Mouse (Mus musculus) kidney, postnatal 14 days (tissue): ENCODE measurements at regions not wholly inside any gene's neighbourhood (a gene's known extent, or its start where the extent isn't known, plus 50 kb on each side); places are given as distances from the start of the nearest gene placed in this dataset.
A peak's percentile ranks its signal among the peaks of the same experiment; 100 is the strongest.

Experiments
- DNase-seq: peaks from one replicate; pipeline ENCODE4 v3.0.0; 2022; ENCODE audit warnings: mixed read lengths

DNA sequence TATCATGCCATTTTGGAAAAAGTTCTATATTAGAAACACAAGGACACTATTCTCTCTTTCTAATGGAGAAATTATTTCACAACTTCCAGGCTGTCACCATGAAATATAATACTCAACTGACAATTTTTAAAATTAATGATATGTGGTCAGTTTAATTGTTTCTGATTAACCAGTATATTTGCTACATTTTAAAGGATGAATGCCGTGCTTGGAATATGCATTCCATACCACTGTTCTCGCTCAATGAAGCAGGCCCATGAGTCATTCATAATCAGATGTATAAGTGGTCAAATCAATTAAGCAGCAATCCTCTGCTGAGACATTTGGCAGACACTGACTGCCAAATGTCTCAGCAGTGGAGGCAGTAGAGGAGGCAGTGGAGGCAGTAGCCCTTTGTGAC, 283.4 kb upstream of the Gpc5 start:
- DNase-seq = no peak

DNA sequence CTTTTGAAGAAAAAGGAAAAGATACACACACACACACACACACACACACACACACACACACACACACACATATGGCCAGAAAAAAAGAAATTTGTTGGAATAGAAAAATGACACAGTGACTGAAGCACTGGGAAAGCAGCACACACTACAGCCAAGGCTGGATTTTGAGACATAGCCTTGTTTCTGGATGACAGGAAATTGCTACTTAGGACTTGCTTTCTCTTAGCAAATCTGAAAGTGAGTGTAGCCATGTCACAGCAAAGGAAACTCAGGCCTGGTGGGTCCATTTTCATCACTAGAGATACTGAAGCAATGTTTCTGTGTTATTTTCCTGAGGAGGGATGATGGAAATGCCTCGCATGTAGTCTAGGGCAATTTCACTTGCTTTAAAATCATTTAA, 271.3 kb upstream of the Gpc5 start:
- no peak for DNase-seq

GRCm38 (mm10) chr14:114821098-114821594, 270.9 kb upstream of the Gpc5 start:
- no peak for DNase-seq

DNA sequence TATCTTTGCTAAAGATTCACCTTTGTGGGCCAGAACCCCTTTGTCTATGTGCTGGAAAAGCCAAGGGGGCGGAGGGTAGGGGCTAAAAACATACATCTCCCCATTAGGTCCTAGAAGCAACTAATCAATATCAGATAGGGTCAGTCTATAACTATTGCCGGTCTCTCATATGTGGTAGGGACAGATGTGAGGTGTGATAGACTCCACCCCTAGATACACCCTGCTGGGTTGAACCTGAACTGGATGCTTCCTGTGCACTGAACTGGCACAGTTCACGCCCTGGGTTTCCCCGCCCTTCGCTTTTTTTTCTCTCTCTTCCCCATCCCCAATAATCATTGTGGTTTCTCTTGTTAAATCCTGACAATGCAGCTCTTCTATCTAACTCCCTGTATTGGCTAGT, 270.3 kb upstream of the Gpc5 start:
- no peak for DNase-seq

GRCm38 (mm10) chr14:114826662-114827321, 265.2 kb upstream of the Gpc5 start:
- DNase-seq = no peak

GRCm38 (mm10) chr14:114829310-114829709, 262.7 kb upstream of the Gpc5 start:
- DNase-seq = no peak

DNA sequence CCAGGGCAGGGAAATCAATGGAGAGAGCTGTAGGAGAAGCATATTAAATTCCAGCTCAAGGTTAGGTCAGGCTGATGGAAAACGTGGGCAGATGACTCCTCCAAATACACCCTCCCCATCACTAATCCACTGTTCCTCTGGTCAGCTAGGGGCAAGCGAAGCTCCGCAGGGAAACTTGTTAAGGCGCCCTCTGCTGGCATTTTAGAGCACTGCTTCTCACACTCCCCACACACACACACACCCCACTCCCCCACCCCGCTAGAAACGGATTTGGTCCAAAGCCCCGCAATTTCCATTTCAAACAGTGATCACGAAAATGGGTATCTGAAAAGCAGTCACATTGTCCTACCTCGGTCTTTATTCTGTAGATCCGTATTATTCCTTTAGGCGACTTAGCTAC, 259.0 kb upstream of the Gpc5 start:
- DNase-seq = no peak

- DNase-seq = peak; percentile 12
Measured at GRCm38 (mm10) chr14:114836723-114837349, 255.2 kb upstream of the Gpc5 start.

DNA sequence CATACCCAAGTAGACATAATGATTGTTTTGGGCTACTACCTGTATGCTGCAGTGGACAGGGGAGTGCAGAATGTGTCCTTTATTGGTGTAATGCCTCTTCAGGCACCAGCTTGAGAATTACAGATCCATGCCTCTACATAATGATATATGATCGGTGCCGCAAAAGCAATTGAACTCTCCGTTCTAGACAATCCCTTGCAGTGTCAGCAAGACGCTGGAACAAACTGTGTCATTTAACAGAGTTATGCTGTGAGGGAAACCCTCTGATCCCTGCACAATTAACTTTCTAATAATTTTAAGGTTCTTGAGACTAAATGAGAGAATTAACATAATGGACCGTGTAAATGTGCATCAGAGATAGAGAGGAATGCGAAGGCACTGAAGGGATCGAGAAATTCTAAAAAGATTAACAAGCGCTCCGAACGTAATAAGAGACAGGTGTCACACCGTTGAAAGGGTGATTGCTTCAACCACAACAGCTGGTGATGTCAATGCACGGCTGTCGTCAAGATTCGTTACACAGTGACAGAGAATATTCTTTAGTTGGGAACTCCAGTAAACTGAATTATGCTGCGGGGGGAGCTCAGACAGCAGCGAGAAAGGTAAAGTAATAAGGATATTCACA, 254.3 kb upstream of the Gpc5 start:
- DNase-seq = no peak

GRCm38 (mm10) chr14:114839340-114839903, 252.6 kb upstream of the Gpc5 start:
- peak; percentile 14 for DNase-seq

DNA sequence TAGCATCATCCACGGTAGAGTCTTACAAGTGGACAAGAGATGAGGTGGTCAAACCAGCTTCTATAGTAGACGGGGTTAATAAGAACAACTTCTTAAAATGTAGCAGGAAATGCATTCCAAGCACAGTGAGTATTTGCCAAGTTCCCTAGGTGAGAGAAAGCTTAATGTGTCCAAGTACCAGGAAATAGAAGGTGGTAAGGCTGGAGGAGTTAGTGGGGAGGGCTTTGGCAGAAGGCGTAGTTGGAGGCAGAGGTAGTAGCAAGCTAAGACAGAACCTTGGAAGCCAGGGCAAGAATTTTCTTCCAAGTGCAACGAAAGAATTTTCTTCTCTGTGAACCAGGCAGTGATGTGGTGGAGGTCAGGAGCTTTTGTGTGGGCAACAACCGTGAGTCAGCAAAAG, 251.2 kb upstream of the Gpc5 start:
- no peak for DNase-seq

GRCm38 (mm10) chr14:114841552-114841951, 250.5 kb upstream of the Gpc5 start:
- no peak for DNase-seq

GRCm38 (mm10) chr14:114842327-114842726, 249.7 kb upstream of the Gpc5 start:
- no peak for DNase-seq

GRCm38 (mm10) chr14:114843105-114843743, 248.8 kb upstream of the Gpc5 start:
- DNase-seq = no peak

DNA sequence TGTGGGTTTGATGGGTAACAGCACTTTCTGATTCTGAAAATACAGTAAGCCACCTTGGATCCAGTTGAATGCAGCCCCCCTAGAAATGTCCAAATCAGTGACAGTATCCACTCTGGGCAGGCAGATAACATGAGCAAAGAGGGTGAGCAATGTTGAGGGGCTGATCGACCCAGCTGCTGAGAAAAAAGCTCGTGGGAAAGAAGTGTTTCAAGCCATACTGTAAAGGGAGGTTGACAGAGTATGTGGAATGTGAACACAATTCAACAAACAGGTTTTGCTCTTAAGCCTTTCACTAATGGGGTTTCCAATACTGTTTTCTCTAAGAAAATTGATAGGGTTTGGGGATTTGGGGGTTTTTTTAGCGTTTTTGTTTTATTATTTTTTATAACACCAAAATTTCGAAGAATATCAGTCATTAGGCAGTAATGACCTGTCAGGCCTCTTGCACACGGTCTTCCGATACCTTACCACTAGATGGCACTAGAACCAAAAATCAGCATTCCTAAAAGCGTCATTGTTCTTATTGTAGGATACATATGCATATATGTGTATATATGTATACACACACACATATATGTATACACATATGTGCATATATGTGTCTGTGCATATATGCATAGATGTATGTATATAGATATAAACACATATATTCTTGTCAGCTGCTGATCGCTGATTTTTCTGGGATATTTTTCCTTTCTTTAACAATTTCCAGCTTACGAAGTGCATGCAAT, 237.5 kb upstream of the Gpc5 start:
- peak; percentile 19 for DNase-seq

DNA sequence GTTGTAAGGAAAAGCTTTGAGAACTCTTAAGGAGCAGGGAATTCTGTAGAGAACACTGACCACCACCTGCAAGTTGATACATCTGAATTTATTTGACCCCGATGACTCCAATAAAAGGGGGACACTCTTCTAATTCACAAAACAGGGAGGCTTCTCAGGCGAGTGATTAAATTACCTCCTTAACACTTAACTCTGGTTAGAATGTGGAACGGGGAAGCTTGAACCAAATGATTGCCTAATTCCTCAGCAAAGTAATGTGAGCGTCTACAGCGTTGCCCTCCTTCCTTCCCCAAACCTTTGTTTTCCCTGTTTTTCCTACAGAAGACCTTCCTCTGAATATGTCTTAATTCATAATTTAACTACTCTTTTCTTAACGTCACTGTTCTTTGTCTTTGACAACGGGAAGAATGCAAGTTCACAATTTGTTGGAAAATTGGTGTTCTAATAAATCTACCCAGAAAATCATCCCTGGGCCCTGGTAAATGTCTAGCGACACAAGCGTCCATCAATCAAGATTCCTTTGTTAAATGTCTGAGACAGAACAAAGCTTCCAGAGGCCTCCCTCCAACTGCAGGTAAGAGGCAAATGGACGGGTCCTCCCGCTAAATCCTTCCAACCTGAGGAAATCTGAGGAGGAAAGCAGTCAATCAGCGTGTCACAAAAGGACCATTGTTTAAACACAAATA, 236.8 kb upstream of the Gpc5 start:
- DNase-seq = no peak

DNA sequence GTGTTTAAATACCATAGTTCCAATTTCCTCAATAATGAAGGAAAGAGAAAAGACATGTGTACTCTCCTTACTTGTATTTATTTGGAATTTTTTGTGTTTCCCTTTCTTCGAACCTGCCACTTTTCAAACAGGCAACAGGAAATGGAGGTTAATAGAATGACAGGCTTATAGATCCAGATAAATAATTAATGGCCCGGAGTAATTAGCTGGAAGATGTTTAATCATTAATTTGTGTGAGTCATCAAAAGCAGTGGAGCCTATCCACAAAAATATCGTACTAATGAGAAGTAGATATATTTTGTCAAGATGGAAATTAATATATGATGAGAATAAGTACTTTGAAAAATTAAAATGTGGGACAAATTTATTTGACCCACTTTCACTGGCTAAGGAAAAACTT, 236.3 kb upstream of the Gpc5 start:
- DNase-seq = no peak

DNA sequence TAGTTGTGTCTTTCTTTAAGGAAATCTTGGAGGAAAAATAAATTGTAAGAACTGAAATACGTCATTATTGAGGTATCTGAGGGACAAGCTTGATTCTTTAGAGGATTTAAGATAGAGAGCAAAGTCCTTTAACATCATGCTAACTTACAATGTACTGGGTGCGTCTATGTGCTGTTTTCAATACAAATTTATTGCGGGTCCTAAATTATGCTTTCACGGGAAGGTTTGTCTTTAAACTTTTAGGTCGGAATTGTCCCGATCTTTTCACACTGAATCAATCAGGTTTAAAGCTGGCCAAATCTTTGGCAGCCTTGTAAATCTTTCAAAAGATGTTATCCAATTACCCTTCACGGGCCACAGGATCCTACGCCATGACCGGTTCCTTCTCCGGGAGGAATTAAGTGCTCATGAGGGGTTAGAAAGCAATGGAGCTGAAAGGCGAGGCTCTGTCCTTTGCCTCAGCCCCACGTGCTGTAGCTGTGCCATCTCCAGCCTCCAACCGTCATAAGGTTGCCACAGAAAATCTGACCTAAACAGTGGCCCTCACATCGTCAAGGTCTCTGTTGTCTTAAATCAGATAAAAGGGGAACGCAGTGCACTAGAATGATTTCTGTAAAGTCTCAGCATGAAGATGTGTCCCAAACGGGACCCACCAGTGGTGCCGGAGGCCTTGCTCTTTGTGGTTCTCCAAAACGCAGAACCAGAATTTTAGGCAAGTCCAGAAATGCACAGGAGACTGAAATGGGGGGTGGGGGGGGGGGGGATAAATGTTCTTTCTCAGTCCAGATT, 235.6 kb upstream of the Gpc5 start:
- no peak for DNase-seq

DNA sequence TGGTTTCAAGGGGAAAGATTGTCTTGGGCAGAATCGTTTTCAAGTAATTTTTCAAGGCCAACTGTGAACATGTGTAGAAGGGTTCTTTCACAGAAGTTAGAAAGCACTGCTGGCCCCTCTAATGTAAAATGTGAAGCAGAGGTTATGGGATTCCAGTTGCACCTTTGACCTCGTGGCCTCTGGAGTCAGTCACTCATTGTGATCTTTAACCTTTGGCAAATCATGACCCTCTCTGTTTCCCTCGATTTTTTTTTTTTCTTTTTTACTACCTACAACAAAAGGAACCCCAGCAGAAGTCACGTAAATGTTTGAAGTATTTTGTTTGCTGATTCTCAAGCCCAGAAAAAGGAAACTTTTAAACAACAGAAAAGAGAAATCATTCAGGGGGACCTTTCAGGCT, 234.8 kb upstream of the Gpc5 start:
- DNase-seq = no peak

DNA sequence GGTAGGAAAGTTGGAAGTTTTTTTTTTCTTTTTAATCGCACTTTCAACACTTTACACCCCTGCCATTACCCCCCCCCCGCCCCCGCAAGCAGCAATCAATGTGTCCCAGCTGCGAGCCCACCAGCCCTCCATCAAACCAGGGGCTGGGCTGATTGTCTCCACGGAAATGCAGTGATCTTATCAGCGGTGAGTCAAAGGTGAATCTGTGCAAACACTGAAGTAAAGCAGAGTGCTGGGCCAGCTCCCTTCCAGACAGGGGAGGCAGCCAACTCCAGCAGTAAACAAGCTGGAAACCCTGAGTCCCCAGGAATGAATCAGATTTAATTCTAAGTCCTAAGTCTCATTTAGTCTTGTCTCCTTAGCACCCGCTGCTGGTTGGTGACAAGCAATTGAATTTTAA, 234.3 kb upstream of the Gpc5 start:
- DNase-seq = no peak

DNA sequence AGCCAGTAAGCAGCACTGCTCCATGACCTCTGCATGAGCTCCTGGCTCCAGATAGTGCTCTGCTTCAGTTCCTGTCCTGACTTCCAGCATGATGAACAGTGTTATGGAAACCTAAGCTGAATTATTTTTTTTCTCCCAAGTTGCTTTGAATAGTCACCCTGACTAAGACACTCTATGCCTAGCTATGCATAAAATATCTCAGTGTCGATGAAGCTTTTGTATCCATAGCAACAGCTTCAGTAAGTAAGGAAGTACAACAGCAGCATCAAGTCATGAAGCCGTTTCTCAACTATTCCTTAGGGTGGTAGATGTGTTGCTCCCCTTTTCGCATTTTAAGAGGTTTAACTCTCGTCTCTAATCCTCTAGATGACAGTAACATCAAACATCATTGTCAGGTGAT, 228.4 kb upstream of the Gpc5 start:
- no peak for DNase-seq
